Mouse (Mus musculus) cerebellum, adult (tissue): ENCODE results near the gene Acap1.
"Not testable (repeated sequence)": the region's sequence is repeated elsewhere in the genome, so short reads cannot be mapped to it uniquely, and the experiment has no call there.

Experiments used
- ATAC-seq: cut with Nextera tagmentation; 2 replicates; pipeline ENCODE4 v1.9.2; 2017; ENCODE audit warnings: mild to moderate bottlenecking, moderate library complexity, mixed read lengths; ENCODE audit not compliant: insufficient number of reproducible peaks, low FRiP score, low TSS enrichment

The Acap1 gene

DNA sequence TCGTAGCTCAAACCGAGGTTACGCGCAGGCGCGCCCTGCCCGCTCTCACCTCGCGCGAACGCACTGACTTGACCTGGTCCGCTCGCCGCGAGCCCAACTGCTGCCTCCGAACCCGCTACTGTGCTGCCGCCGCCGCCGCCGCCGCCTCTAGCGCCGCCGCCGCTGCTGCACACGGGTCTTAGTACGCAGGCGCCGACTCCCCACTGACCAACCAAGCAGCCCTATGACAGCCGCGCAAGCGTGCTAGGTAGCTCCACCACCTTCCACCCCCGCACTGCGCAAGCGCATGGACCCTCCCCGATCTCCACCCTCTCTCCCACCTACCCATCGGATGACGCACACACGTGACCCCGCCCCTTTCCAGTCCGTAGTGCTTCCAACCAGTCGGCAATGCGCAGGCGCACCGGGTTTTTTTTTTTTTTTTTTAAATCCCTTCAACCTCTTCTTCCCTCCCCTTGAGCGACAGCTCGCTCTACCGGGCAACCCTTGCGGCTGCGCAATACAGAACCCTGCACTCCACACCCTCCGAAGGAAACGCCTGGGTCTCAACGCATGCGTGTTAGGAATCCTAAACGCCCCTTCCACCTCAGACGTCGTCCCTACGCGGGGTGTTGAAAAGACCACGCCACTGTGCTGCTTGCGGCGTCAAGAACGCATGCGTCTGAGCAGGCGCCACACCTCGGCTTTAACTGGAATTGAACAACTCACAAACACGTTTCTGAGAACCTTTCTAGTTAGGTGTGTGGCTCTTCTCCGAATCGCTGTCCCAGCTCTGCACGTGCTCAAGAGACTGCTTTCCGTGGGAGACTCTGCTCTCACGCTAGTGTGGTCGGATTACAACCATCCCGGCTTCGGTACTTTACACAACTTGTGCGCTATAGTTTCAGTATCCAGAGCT lies 26.0 kb upstream of the Acap1 start, which contains the start of gene Eif5a:
Gene Eif5a, minus strand, starts transcription at position 845 of the 898 bp plus-strand sequence.
- ATAC-seq, result peak; percentile 91

DNA sequence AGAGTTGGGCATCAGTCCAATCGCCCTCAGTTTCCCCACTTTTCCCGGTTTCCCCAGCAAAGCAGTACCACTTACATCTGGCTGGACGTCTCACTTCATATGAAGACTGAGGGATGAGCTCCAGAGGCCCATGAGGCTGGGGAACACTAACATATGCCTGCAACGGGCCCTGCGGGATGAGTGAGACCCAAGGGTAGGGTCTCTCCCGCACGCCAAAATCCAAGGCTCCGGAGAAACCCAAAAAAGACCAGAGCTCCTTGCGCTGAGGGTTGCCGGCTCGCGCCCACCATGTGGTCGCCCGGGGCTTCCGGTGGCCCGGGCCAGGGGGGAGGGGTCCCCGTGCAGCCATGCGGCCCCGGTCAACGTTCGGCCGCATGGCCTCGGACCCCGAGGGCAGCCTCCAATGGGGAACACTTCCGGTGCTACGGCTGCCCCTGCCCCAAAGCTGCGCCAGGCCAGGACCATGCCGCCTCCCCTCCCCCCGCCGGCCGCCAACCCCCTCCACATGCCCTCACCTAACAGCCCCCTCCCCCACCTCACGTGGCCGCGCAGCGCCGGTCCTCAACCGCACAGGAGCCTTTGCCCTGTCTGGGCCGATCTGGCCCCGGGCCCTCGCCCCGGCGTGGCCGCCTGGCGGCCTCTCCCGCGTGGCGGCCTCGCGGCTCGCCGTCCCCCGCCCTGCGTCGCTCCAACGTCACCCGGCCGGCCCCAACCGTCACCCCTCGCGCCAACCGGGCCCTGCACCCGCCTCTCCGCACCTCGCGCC lies 25.1 kb upstream of the Acap1 start:
- peak; percentile 10; the same call in 1 of the 2 replicates for ATAC-seq

DNA sequence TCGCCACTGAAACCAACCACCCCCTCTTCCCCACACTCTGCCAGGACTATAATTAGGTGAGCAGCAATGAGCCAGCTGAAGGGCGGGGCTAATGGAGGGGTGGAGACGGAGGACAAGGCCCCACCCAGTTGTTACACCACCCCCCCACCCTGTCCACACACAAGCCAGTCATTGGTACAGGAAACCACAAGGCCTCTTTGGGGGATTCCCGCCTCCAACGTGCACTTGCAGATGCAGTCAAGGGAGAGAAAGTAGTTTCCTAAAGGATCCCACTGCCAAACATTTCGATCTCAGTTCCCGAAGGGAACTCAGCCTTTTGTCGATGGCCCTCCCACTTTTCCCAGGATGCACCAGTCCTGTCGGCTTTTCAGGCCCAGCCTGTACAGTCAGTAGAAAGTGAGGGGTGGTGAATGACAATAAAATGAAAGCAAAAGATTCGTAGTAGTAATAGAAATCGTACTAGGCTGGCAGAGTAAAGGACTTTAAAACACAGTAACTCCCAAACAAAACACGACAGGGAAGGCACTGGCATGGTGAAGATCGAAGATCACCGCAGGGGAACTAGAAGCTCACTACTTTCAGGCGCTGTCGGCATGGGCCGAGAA lies 24.4 kb upstream of the Acap1 start:
- no peak for ATAC-seq

GRCm38 (mm10) chr11:69919053-69919452 lies 23.7 kb upstream of the Acap1 start:
- no peak for ATAC-seq

DNA sequence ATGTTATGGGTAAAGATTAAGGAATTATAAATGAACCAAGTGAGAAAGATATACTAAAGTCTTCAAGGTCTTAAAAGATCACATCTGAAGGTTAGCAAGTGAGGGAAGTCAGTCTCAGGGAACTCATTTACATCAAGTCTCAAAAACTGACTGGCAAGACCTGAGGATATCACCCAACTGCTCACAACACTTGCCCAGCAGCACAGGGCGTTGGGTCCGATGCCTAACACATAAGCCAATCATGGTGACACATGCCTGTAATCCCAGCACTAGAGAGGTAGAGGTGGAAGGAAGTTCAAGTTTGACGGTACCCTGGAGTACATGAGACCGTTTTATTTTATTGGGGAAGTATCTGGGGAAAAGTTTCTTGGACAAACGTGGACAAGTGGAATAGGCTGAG lies 22.8 kb upstream of the Acap1 start:
- no peak for ATAC-seq

GRCm38 (mm10) chr11:69917379-69917948 lies 22.1 kb upstream of the Acap1 start:
- ATAC-seq, result no peak

DNA sequence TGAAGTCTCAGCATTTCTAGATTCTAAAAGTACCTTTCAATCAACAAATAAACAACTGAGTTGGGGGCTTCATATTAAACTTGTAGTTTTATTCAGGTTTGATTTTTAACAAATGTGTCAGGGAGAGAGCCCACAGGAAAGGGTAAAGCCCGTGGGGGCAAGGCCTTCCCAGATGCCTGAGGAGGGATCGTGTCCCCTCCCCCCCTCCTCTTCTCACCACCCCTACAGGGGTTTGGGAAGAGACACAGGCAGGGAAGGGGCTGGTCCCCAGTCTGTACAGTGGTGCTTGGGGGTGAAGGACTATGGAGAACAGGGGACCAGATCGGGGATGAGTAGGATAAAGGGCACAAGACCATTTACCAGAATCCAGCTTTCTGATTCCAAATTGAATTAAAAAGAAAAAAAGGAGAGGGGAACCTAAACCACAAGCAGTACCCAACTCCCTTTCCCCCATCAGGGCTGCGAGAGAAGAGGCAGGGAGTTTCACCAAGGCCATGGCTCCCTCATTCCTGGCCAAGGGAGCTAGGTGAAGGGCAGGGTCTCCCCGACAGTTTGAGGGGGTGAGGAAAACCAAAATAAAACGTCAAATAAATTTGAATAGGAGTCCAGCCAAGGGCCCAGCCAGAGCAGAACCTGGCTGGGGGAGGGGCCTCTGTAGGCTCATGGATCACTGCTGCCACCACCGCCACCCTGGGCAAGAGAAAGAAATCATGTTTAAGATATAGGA lies 21.5 kb upstream of the Acap1 start:
- ATAC-seq, result not testable (repeated sequence)

- no peak for ATAC-seq
Observed at GRCm38 (mm10) chr11:69915667-69916627, 20.6 kb upstream of the Acap1 start.

GRCm38 (mm10) chr11:69914917-69915430 lies 19.6 kb upstream of the Acap1 start:
- ATAC-seq, result no peak

GRCm38 (mm10) chr11:69914372-69914764 lies 19.0 kb upstream of the Acap1 start:
- ATAC-seq, result no peak

DNA sequence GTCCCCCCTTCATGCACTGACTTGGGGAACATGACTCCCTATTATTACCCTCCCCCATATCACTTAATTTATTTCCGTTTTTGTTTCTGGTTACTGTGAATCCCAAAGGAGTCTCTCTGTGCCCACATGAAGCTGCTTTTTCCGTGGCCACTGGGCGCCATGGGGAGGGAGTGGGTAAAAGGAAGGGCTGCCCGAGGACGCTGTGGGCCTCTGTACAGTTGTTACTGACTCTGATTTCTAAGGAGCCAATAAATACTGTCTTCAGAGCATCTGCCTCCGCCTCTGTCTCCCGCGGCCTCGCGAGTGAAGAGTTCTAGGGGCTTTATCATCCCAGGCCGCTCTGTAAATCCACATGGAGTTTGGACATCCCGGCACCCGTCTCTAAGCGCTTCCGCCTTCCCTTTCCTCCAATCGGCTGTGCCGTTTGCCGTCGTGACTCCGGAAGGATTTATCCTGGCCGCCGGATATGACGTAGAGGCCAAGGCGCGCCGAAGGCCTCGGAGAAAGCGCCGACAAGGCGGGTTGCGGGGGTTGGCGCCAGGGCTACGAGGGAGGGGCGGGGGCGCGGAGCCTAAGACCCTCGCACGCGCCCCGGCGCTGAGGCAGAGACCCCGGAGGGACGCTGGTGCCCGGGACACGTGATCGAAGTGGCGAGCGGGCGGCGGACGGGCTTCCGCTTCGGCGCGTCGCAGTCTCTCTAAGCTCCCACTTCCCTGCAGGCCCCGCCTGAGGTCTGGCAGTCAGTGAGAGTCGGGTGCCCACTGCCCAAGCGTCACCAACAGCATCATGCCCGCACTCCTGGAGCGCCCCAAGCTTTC lies 18.4 kb upstream of the Acap1 start, which contains the start of gene Gps2:
Gene Gps2, plus strand, starts transcription at position 335 of the 818 bp plus-strand sequence.
- peak; percentile 76; the same call in 1 of the 2 replicates for ATAC-seq

GRCm38 (mm10) chr11:69912716-69913530 lies 17.6 kb upstream of the Acap1 start:
- no peak for ATAC-seq

DNA sequence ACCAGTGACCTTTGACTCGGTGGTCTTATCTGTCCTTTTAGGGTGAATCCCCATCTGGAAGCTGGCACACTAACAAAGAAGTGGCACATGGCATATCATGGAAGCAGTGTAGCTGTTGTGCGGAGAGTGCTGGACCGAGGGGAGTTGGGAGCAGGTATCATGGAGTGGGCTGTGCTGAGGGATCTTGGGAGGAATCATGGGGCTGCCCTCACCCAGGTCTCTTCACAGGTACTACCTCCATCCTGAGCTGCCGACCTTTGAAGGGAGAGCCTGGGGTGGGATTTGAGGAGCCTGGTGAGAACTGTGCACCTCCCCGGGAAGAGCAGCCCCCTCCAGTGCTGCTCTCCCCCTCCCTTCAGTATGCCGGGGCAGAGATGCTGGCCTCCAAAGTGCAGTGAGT lies 16.4 kb upstream of the Acap1 start:
- no peak for ATAC-seq

GRCm38 (mm10) chr11:69910781-69911560 lies 15.6 kb upstream of the Acap1 start:
- no peak for ATAC-seq

DNA sequence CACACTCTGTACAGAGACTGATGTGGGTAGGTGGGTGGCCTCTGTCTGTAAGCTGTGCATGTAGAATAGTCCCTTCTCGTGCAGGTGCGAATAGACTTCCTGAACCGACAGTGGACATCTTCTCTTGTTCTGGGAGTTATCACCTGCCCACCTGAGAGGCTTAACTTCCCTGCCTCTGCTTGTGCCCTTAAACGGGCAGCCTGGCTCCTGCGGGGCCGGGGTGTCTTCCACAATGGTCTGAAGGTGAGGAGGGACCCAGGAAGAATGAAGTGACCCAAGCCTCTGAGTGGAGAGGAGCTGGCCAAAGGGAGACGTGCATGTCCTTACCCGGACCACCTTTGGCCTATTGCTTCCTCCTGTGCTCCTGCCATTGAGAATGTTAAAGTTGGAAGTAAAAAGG lies 14.8 kb upstream of the Acap1 start:
- no peak for ATAC-seq

GRCm38 (mm10) chr11:69909174-69909573 lies 13.8 kb upstream of the Acap1 start:
- no peak for ATAC-seq
